Mouse (Mus musculus): ENCODE results near the gene Pknox1. TPM values are rescaled to one million over a fixed set of nuclear protein-coding genes. Genes with fewer than 3 reads are reported as not detected.

Pknox1 gene
- total RNA-seq, 2 experiments from 2014 or later = 19.0 to 23.0 TPM

DNA sequence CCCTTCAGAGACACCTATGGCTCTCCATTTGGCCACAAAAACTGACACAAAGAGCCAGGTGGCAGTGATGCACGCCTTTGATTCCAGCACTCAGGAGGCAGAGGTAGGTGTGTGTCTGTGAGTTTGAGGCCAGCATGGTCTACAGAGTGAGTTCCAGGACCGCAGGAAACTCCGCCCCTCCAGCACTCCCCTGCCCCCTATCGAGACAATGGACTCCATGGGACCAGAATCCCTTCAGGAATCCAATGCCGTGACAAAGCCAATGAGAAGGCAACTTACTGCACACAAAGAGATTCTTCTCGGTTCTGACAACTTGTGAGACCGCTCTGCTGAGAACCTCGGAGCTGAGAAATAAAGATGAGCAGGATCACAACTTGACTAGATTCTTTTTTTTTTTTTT is 77.8 kb downstream of the Pknox1 start:
- no peak for DNase-seq (ENCODE audit: low spot score in 2 of 2)

- no peak for DNase-seq (ENCODE audit: low spot score in 2 of 2)
These were observed 78.4 kb downstream of the Pknox1 start for GRCm38 (mm10) chr17:31642913-31643312.

GRCm38 (mm10) chr17:31646199-31647002 is 81.9 kb downstream of the Pknox1 start:
- DNase-seq (ENCODE audit: low spot score in 2 of 2) = no peak

DNA sequence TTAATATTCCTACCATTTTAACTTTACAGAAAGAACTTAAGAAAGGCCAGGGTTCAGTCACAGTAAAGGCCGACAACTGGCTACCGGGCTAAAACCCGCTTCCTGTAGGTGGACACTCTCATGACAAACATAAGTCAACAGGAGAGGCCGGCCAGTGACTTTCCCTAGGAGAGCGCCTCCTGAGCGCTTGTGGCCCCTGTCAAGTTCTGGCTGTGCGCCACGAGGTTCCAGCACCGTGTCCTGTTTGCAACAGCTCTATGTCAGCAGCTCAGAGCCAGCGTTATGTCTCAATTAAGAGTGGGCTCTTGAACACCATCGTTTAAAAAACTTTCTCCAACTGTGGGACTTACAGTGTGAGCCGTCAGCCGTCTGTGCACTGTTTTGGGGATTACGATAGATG is 87.6 kb downstream of the Pknox1 start:
- no peak for DNase-seq (ENCODE audit: low spot score in 2 of 2)

GRCm38 (mm10) chr17:31653277-31653676 is 88.7 kb downstream of the Pknox1 start:
- no peak for DNase-seq (ENCODE audit: low spot score in 2 of 2)

- no peak for DNase-seq (ENCODE audit: low spot score in 2 of 2)
These were observed 90.8 kb downstream of the Pknox1 start for GRCm38 (mm10) chr17:31655366-31655765.

- no peak for DNase-seq (ENCODE audit: low spot score in 2 of 2)
These were observed 92.1 kb downstream of the Pknox1 start for GRCm38 (mm10) chr17:31656682-31657081.

Small RNA genes lying within 50 kb of the gene (microRNA-seq; reads per million reads assigned to microRNA genes)
- gene Gm24970 (ENCODE audit: borderline number of aligned reads in 2 of 2) = 0 to 0.47 reads per million in 2 experiments

Other genes starting within 250 kb of the Pknox1 start
- 1 to 10 TPM; 1.9 to 2.6 TPM for gene Pde9a, start 178.5 kb upstream of the Pknox1 start, total RNA-seq (2021)
- gene Wdr4, start 44.8 kb upstream of the Pknox1 start, total RNA-seq (2021) = 10 to 100 TPM; 17.6 to 18.4 TPM
- 100 to 1,000 TPM; 450 to 534 TPM for gene Ndufv3, start 44.6 kb upstream of the Pknox1 start, total RNA-seq (2021)
- gene Cbs, start 72.5 kb downstream of the Pknox1 start, total RNA-seq (2021) = 1 to 10 TPM; 3.0 to 7.7 TPM
- gene U2af1, start 94.2 kb downstream of the Pknox1 start, total RNA-seq (2021) = 100 to 1,000 TPM; 147 to 149 TPM
- gene Cryaa, start 113.1 kb downstream of the Pknox1 start, total RNA-seq (2021) = not detected

Data from adrenal gland, adult 18-20 months (tissue).